Mouse (Mus musculus) bone marrow macrophage, adult 2 months (primary cell): ENCODE data around the gene Bcl2l13.

ENCODE experiments used
- CTCF ChIP-seq: IDR thresholded peaks from 2 replicates; pipeline ENCODE4 v1.5.1; 2012; ENCODE audit warnings: low read depth, mild to moderate bottlenecking, low read length, moderate library complexity
- POLR2A ChIP-seq: IDR thresholded peaks from 2 replicates; pipeline ENCODE4 v1.6.1; 2012; ENCODE audit warnings: mild to moderate bottlenecking, low read depth, low read length, borderline replicate concordance

DNA sequence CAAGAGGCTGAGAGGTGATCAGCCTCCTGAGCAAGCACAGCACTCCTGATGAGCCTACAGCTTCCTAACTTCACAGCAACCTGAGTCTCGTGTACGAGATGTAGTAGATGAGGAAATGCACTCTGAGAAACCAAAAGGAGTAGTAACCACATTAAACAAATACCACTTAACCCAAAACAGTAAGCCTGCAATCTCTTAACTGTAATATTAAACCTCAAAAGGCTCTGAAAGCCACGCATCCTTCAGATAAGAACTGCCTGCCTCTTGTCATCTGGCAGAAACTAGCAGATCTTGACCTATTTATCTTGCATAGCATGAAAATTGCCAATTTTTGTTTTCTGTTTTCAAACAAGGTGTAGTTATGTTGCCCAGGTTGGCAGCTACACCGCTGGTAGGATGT is 37.1 kb upstream of the Bcl2l13 start:
- TF ChIP-seq CTCF (no peak), POLR2A (no peak)
